19 mouse cellular contexts compared by ENCODE assay signal in genomic region chr4:14297701-14298100, GRCm38 (mm10).
DNase-seq lines count a peak whose midpoint lies in the region; ATAC-seq and TF ChIP-seq lines count a peak whose summit lies in the region.
"Had no signal": no experiment of that assay in that cellular context is flagged by ENCODE, and none has a peak within 500 bp of the region (broad histone marks: within the 10 kb centered on the region; RNA-seq: fewer than 3 reads in every experiment).

No protein-coding gene starts in this region.

- H3K4me1 ChIP-seq in hindbrain, embryonic 14.5 days (replicated peaks; ENCODE audit: control insufficient read depth, insufficient read depth, low read length) = no peaks in the 10 kb centered on the region; the same call in 1 of the 2 replicates
- peaks cover 4% of the 10 kb centered on the region; the same call in 1 of the 2 replicates for H3K4me1 ChIP-seq in hindbrain, embryonic 10.5 days (replicated peaks)
- H3K4me1 ChIP-seq in midbrain, postnatal 0 days (ENCODE audit: insufficient read depth, low read length) = no peaks in the 10 kb centered on the region
- H3K4me1 ChIP-seq in midbrain, embryonic 10.5 days = no peaks in the 10 kb centered on the region
- H3K4me1 ChIP-seq: neural tube, embryonic 12.5 days; stomach, embryonic 15.5 days had no signal

- H3K27ac ChIP-seq in hindbrain, embryonic 14.5 days = no peak overlapping the region
- H3K27ac ChIP-seq in hindbrain, embryonic 10.5 days = no peak overlapping the region
- H3K27ac ChIP-seq in midbrain, postnatal 0 days (ENCODE audit: low read depth, low read length) = no peak overlapping the region
- no peak overlapping the region for H3K27ac ChIP-seq in midbrain, embryonic 10.5 days (replicated peaks)
- H3K27ac ChIP-seq: gastrocnemius, adult 2 months; neural tube, embryonic 12.5 days; stomach, embryonic 15.5 days had no signal

- WGBS in hindbrain, embryonic 14.5 days = 59% methylated on average over 9 of the region's 9 CpGs
- 73% methylated on average over 9 of the region's 9 CpGs for WGBS in hindbrain, embryonic 10.5 days
- WGBS in midbrain, postnatal 0 days = 55% methylated on average over 9 of the region's 9 CpGs
- WGBS in midbrain, embryonic 10.5 days = 77% methylated on average over 9 of the region's 9 CpGs

- H3K9me3 ChIP-seq in hindbrain, embryonic 14.5 days (ENCODE audit: control insufficient read depth, low read length) = no peaks in the 10 kb centered on the region
- H3K9me3 ChIP-seq in hindbrain, embryonic 10.5 days = no peaks in the 10 kb centered on the region
- no peaks in the 10 kb centered on the region for H3K9me3 ChIP-seq in midbrain, postnatal 0 days (ENCODE audit: low read length)
- no peaks in the 10 kb centered on the region for H3K9me3 ChIP-seq in midbrain, embryonic 10.5 days (replicated peaks)
- H3K9me3 ChIP-seq: neural tube, embryonic 12.5 days; stomach, embryonic 15.5 days had no signal

- H3K9ac ChIP-seq in hindbrain, embryonic 14.5 days = no peak overlapping the region
- no peak overlapping the region for H3K9ac ChIP-seq in midbrain, postnatal 0 days (replicated peaks; ENCODE audit: low read length, poor library complexity, severe bottlenecking)
- H3K9ac ChIP-seq: neural tube, embryonic 12.5 days; stomach, embryonic 15.5 days had no signal

- peak overlapping the region; percentile 6; the same call in 1 of the 2 replicates for H3K4me2 ChIP-seq in hindbrain, embryonic 14.5 days (replicated peaks)
- no peak overlapping the region for H3K4me2 ChIP-seq in midbrain, postnatal 0 days (ENCODE audit: low read depth, low read length, poor library complexity, severe bottlenecking)
- H3K4me2 ChIP-seq: neural tube, embryonic 12.5 days; stomach, embryonic 15.5 days had no signal

- TF ChIP-seq CTCF in midbrain, postnatal 0 days (IDR thresholded peaks at IDR 0.05) = no peak

- no peaks in the 10 kb centered on the region for H3K36me3 ChIP-seq in hindbrain, embryonic 14.5 days (replicated peaks; ENCODE audit: control insufficient read depth, insufficient read depth)
- H3K36me3 ChIP-seq in hindbrain, embryonic 10.5 days = no peaks in the 10 kb centered on the region
- H3K36me3 ChIP-seq in midbrain, postnatal 0 days (ENCODE audit: insufficient read depth, low read length) = no peaks in the 10 kb centered on the region
- H3K36me3 ChIP-seq in midbrain, embryonic 10.5 days = no peaks in the 10 kb centered on the region
- H3K36me3 ChIP-seq: neural tube, embryonic 12.5 days; stomach, embryonic 15.5 days had no signal

- DNase-seq in cerebellum, postnatal 14 days = peak; percentile 13 to 35
- no peak for DNase-seq in cerebellum, adult 11-12 months
- DNase-seq in hindbrain, embryonic 14.5 days (ENCODE audit: low spot score) = no peak
- no peak for DNase-seq in hindbrain, embryonic 10.5 days (ENCODE audit: low spot score)
- peak; percentile 19 for DNase-seq in midbrain, postnatal 0 days (ENCODE audit: low spot score)
- DNase-seq in midbrain, embryonic 10.5 days (ENCODE audit: low spot score) = no peak
- DNase-seq in thymus, postnatal 4 days = no peak
- DNase-seq: adrenal gland, postnatal 14 days; gastrocnemius, adult 2 months; kidney, adult 18-20 months; kidney, postnatal 4 days; lung, postnatal 4 days; right cerebral cortex, adult 18-20 months; right cerebral cortex, postnatal 4 days; thymus, adult 18-20 months; thymus, postnatal 36 days had no signal

- H3K4me3 ChIP-seq in hindbrain, embryonic 14.5 days (replicated peaks; ENCODE audit: low read length) = no peak overlapping the region
- H3K4me3 ChIP-seq in hindbrain, embryonic 10.5 days = no peak overlapping the region
- no peak overlapping the region for H3K4me3 ChIP-seq in midbrain, postnatal 0 days (ENCODE audit: low read depth, low read length)
- H3K4me3 ChIP-seq in midbrain, embryonic 10.5 days = no peak overlapping the region
- H3K4me3 ChIP-seq: gastrocnemius, adult 2 months; neural tube, embryonic 12.5 days; stomach, embryonic 15.5 days had no signal

- H3K27me3 ChIP-seq in hindbrain, embryonic 14.5 days (ENCODE audit: control insufficient read depth, insufficient read depth, low read length) = no peaks in the 10 kb centered on the region
- no peaks in the 10 kb centered on the region for H3K27me3 ChIP-seq in hindbrain, embryonic 10.5 days (ENCODE audit: insufficient read depth, poor library complexity, severe bottlenecking)
- H3K27me3 ChIP-seq in midbrain, postnatal 0 days (ENCODE audit: insufficient read depth, low read length) = no peaks in the 10 kb centered on the region
- H3K27me3 ChIP-seq in midbrain, embryonic 10.5 days (ENCODE audit: low read depth, poor library complexity, severe bottlenecking) = no peaks in the 10 kb centered on the region
- H3K27me3 ChIP-seq: neural tube, embryonic 12.5 days; stomach, embryonic 15.5 days had no signal

- no peak for ATAC-seq in hindbrain, embryonic 14.5 days (ENCODE audit: low FRiP score)
- no peak for ATAC-seq in midbrain, postnatal 0 days (ENCODE audit: low FRiP score)
- ATAC-seq: inflammation-experienced regulatory T-cells, adult 6 months had no signal

Comparison
In these comparisons a context has a peak if more than half of its experiments do, and no peak if none do; other contexts are left out.
1. DNase-seq: peak in cerebellum, postnatal 14 days (2 of 2) and midbrain, postnatal 0 days (single experiment); none in cerebellum, adult 11-12 months (single experiment), hindbrain, embryonic 14.5 days (single experiment), hindbrain, embryonic 10.5 days (single experiment), midbrain, embryonic 10.5 days (single experiment) and thymus, postnatal 4 days (single experiment).